Mouse (Mus musculus) left cerebral cortex, postnatal 14 days (tissue): ENCODE measurements around the gene Slc4a10. TPM values are rescaled to one million over a fixed set of nuclear protein-coding genes. Genes with fewer than 3 reads are reported as not detected.

Source experiments
- total RNA-seq, 2 experiments: library from RNA; stranded (reverse); gene quantifications; 2 replicates each; pipeline ENCODE4 v1.2.3; 2021

Slc4a10 gene
- total RNA-seq, 2 experiments from 2014 or later, result 191 to 198 TPM

Other genes starting within 250 kb of the Slc4a10 start
- 100 to 1,000 TPM; 110 to 113 TPM for gene Tbr1, start 243.5 kb upstream of the Slc4a10 start, total RNA-seq